Mouse (Mus musculus) intestine, embryonic 16.5 days (tissue): ENCODE results near the gene Zdhhc18. TPM values are rescaled to one million over a fixed set of nuclear protein-coding genes. Genes with fewer than 3 reads are reported as not detected.

Experiments used
- ATAC-seq: fragments of 200-750 bp; cut with Nextera tagmentation; 2 replicates; pipeline ENCODE4 v1.8.0; 2017; ENCODE audit warnings: moderate TSS enrichment, moderate library complexity
- H3K27ac ChIP-seq: fragments of 300-500 bp; sonication (generic); 2 replicates; pipeline ENCODE4 v1.5.1; 2014; ENCODE audit warnings: mild to moderate bottlenecking, low read length
- H3K27me3 ChIP-seq: fragments of 300-500 bp; sonication (generic); replicated peaks from 2 replicates; pipeline ENCODE4 v1.6.1; 2014; ENCODE audit warnings: low read length, control low read depth, mixed read lengths; ENCODE audit not compliant: control insufficient read depth, insufficient read depth
- H3K36me3 ChIP-seq: fragments of 300-500 bp; sonication (generic); 2 replicates; pipeline ENCODE4 v1.6.1; 2014; ENCODE audit warnings: low read length, control low read depth; ENCODE audit not compliant: control insufficient read depth, insufficient read depth
- H3K4me1 ChIP-seq: fragments of 300-500 bp; sonication (generic); 2 replicates; pipeline ENCODE4 v1.6.1; 2014; ENCODE audit warnings: low read length, control low read depth, mixed read lengths; ENCODE audit not compliant: control insufficient read depth, insufficient read depth
- H3K4me2 ChIP-seq: fragments of 300-500 bp; sonication (generic); 2 replicates; pipeline ENCODE4 v1.6.1; 2014; ENCODE audit warnings: low read depth, low read length, control low read depth
- H3K4me3 ChIP-seq: fragments of 300-500 bp; sonication (generic); 2 replicates; pipeline ENCODE4 v1.5.1; 2014; ENCODE audit warnings: mild to moderate bottlenecking, low read length
- H3K9ac ChIP-seq: fragments of 300-500 bp; sonication (generic); 2 replicates; pipeline ENCODE4 v1.6.1; 2014; ENCODE audit warnings: low read depth, low read length
- H3K9me3 ChIP-seq: fragments of 300-500 bp; sonication (generic); 2 replicates; pipeline ENCODE4 v1.6.1; 2016; ENCODE audit warnings: low read length, control low read depth; ENCODE audit not compliant: control insufficient read depth
- WGBS: fragments of 180-500 bp; shearing (Covaris S2); extraction: QIAGEN DNeasy Blood & Tissue Kit; methylation state at CpG from one replicate; pipeline ENCODE4 v1.1.7; 2014; 5-methylcytosine and 5-hydroxymethylcytosine counted together
- polyA plus RNA-seq: library from polyadenylated mRNA; unstranded; fragments of >200 nt; fragmentation: Nextera tagmentation; extraction: Ambion mirVana; gene quantifications from 2 replicates; pipeline ENCODE4 v1.2.1, GENCODE M21; 2015

Zdhhc18 gene
- polyA plus RNA-seq, 1 experiment from 2014 or later = 1.3 TPM

- Histone ChIP-seq H3K9ac (no peak overlapping the region), H3K27ac (no peak overlapping the region), H3K4me2 (no peak overlapping the region), H3K27me3 (no peaks in the 10 kb centered on the region), H3K4me1 (no peaks in the 10 kb centered on the region), H3K4me3 (no peak overlapping the region), H3K36me3 (peaks cover 15% of the 10 kb centered on the region; the same call in 1 of the 2 replicates), H3K9me3 (0 out of 2 replicates have a peak, but pooled peaks cover 3% of the 10 kb centered on the region)
- no peak for ATAC-seq
- 84% methylated on average over 8 of the region's 8 CpGs for WGBS
These were observed 35.6 kb downstream of the Zdhhc18 start for GRCm38 (mm10) chr4:133614274-133614761.

DNA sequence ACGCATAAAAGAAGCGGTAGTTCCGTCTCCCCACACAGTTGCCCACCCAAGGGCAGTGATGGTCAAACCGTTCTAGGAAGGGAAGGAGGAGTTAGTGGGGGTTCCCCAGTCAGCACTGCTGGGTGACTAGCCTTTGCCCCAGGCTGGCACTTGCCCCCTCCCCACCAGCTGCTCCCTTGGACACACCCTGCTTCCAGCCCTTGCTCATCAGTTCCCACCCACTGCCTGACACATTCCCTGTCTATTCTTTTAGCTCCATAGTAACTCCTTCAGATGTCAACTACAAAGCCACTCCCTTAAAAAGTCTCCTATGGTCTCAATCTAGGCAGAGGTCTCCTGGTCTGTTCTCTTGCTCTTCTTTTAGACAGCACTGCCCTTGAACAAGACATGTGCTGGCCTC, 36.1 kb downstream of the Zdhhc18 start:
- no peak for ATAC-seq
- 0 out of 2 replicates have a peak, but pooled peaks cover 3% of the 10 kb centered on the region for H3K9me3 ChIP-seq
- H3K4me3 ChIP-seq = no peak overlapping the region
- peaks cover 15% of the 10 kb centered on the region; the same call in 1 of the 2 replicates for H3K36me3 ChIP-seq
- H3K27me3 ChIP-seq = no peaks in the 10 kb centered on the region
- no peak overlapping the region for H3K27ac ChIP-seq
- H3K4me2 ChIP-seq = no peak overlapping the region
- WGBS = 84% methylated on average over 4 of the region's 4 CpGs
- no peak overlapping the region for H3K9ac ChIP-seq
- no peaks in the 10 kb centered on the region for H3K4me1 ChIP-seq

GRCm38 (mm10) chr4:133613026-133613425, 36.9 kb downstream of the Zdhhc18 start:
- Histone ChIP-seq H3K27ac (no peak overlapping the region), H3K9me3 (0 out of 2 replicates have a peak, but pooled peaks cover 3% of the 10 kb centered on the region), H3K27me3 (no peaks in the 10 kb centered on the region), H3K9ac (no peak overlapping the region), H3K4me3 (no peak overlapping the region), H3K36me3 (peaks cover 15% of the 10 kb centered on the region), H3K4me1 (no peaks in the 10 kb centered on the region), H3K4me2 (no peak overlapping the region)
- 94% methylated on average over 8 of the region's 8 CpGs for WGBS
- no peak for ATAC-seq

- Histone ChIP-seq H3K9ac (no peak overlapping the region), H3K27me3 (no peaks in the 10 kb centered on the region), H3K4me2 (no peak overlapping the region), H3K4me3 (no peak overlapping the region), H3K4me1 (peaks cover 2% of the 10 kb centered on the region), H3K36me3 (peaks cover 15% of the 10 kb centered on the region), H3K27ac (no peak overlapping the region), H3K9me3 (0 out of 2 replicates have a peak, but pooled peaks cover 3% of the 10 kb centered on the region)
- ATAC-seq = no peak
- 95% methylated on average over 7 of the region's 7 CpGs for WGBS
These were observed 37.5 kb downstream of the Zdhhc18 start for GRCm38 (mm10) chr4:133612416-133612815.

GRCm38 (mm10) chr4:133611815-133612214, 38.1 kb downstream of the Zdhhc18 start:
- WGBS = 96% methylated on average over 5 of the region's 5 CpGs
- H3K27ac ChIP-seq = no peak overlapping the region
- no peaks in the 10 kb centered on the region for H3K27me3 ChIP-seq
- H3K9ac ChIP-seq = no peak overlapping the region
- H3K4me2 ChIP-seq = no peak overlapping the region
- H3K4me3 ChIP-seq = no peak overlapping the region
- H3K4me1 ChIP-seq = peaks cover 8% of the 10 kb centered on the region
- ATAC-seq = no peak
- peaks cover 15% of the 10 kb centered on the region for H3K36me3 ChIP-seq
- 0 out of 2 replicates have a peak, but pooled peaks cover 3% of the 10 kb centered on the region for H3K9me3 ChIP-seq

DNA sequence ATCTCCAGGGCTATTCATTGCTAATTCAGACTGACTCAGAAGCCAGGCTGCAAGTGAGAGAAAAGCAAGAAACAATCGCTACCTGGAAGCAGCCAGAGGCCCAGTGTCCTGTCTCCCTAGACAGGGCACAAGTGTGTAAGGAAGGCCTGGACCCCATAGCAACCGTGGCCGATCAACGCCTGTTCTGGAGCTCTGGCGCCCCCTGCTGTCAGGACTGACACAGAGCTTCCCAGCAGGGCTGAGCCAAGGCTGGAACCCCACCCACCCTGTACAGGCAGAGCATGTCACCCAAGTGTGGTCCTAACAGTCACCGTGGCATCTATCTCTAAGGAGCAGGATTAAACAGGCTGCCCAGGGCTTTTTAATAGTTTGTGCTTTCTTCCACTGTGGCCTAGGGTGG, 40.2 kb downstream of the Zdhhc18 start:
- Histone ChIP-seq H3K4me3 (no peak overlapping the region), H3K9ac (no peak overlapping the region), H3K9me3 (0 out of 2 replicates have a peak, but pooled peaks cover 3% of the 10 kb centered on the region), H3K36me3 (peaks cover 12% of the 10 kb centered on the region), H3K27me3 (no peaks in the 10 kb centered on the region), H3K4me1 (peaks cover 20% of the 10 kb centered on the region), H3K4me2 (no peak overlapping the region), H3K27ac (no peak overlapping the region)
- peak; percentile 60 for ATAC-seq
- 15% methylated on average over 6 of the region's 6 CpGs for WGBS

GRCm38 (mm10) chr4:133607284-133607683, 42.7 kb downstream of the Zdhhc18 start:
- 59% methylated on average over 10 of the region's 10 CpGs for WGBS
- Histone ChIP-seq H3K9ac (0 out of 2 replicates have a peak overlapping the region, but pooled peaks have one; percentile 10), H3K9me3 (no peaks in the 10 kb centered on the region), H3K4me2 (no peak overlapping the region), H3K27me3 (peaks cover 4% of the 10 kb centered on the region; the same call in 1 of the 2 replicates), H3K36me3 (peaks cover 4% of the 10 kb centered on the region), H3K27ac (no peak overlapping the region), H3K4me3 (no peak overlapping the region), H3K4me1 (peaks cover 22% of the 10 kb centered on the region)
- peak; percentile 54 for ATAC-seq

DNA sequence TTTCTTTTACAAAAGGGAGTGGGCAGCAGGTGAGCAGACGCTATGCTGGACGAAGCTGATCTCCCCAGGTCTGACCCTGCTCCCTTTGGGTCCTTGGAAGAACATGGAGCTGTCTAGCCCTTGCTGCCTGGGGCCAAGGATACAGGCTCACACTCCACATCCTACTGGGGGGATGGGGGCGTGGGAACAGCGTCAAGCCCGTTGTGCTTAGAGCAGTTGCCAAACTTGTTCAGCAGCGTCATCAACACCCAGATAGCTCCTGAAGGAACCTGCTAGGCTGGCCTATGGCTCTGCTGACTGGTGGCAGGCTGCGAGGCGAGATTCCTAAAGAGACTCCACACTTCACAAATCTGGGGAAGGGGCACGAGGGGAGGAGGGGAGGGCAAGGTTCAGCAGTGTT, 44.6 kb downstream of the Zdhhc18 start:
- peaks cover 27% of the 10 kb centered on the region for H3K4me1 ChIP-seq
- H3K27me3 ChIP-seq = peaks cover 5% of the 10 kb centered on the region; the same call in 1 of the 2 replicates
- H3K36me3 ChIP-seq = no peaks in the 10 kb centered on the region; the same call in 1 of the 2 replicates
- H3K27ac ChIP-seq = no peak overlapping the region
- WGBS = 49% methylated on average over 9 of the region's 9 CpGs
- no peak overlapping the region for H3K4me2 ChIP-seq
- 0 out of 2 replicates have a peak overlapping the region, but pooled peaks have one; percentile 1 for H3K9ac ChIP-seq
- no peak overlapping the region for H3K4me3 ChIP-seq
- no peak for ATAC-seq
- no peaks in the 10 kb centered on the region for H3K9me3 ChIP-seq

- H3K4me2 ChIP-seq = no peak overlapping the region
- H3K36me3 ChIP-seq = no peaks in the 10 kb centered on the region; the same call in 1 of the 2 replicates
- peaks cover 5% of the 10 kb centered on the region; the same call in 1 of the 2 replicates for H3K27me3 ChIP-seq
- 72% methylated on average over 6 of the region's 6 CpGs for WGBS
- peaks cover 29% of the 10 kb centered on the region for H3K4me1 ChIP-seq
- ATAC-seq = no peak
- H3K9ac ChIP-seq = no peak overlapping the region
- no peak overlapping the region for H3K27ac ChIP-seq
- H3K4me3 ChIP-seq = no peak overlapping the region
- no peaks in the 10 kb centered on the region for H3K9me3 ChIP-seq
These were observed 45.1 kb downstream of the Zdhhc18 start for GRCm38 (mm10) chr4:133604856-133605255.
